8 mouse cellular contexts compared by ENCODE assay signal in genomic region chr5:115534290-115534731, GRCm38 (mm10). TPM values are rescaled to one million over a fixed set of nuclear protein-coding genes. Genes with fewer than 3 reads are reported as not detected.
DNase-seq lines count a peak whose midpoint lies in the region; ATAC-seq and TF ChIP-seq lines count a peak whose summit lies in the region.

No protein-coding gene starts in this region.

- no peak for TF ChIP-seq CTCF in layer of hippocampus, adult 2 months (conservative IDR thresholded peaks at IDR 0.05)

- 7% methylated on average over 16 of the region's 16 CpGs for WGBS in heart, embryonic 11.5 days (ENCODE audit: insufficient replicate concordance)

- peak overlapping the region; percentile 23; the same call in 1 of the 2 replicates for H3K9ac ChIP-seq in heart, embryonic 11.5 days (ENCODE audit: low read depth, low read length)

- peak overlapping the region; percentile 50 for H3K4me2 ChIP-seq in heart, embryonic 11.5 days

- H3K9me3 ChIP-seq in heart, embryonic 11.5 days (replicated peaks; ENCODE audit: control insufficient read depth, low read length) = no peaks in the 10 kb centered on the region

- no peaks in the 10 kb centered on the region for H3K36me3 ChIP-seq in heart, embryonic 11.5 days (ENCODE audit: control insufficient read depth, insufficient read depth, low read length)

- H3K27me3 ChIP-seq in heart, embryonic 11.5 days (ENCODE audit: control insufficient read depth, insufficient read depth, low read length) = no peaks in the 10 kb centered on the region

- ATAC-seq in heart, embryonic 11.5 days (replicated peaks; ENCODE audit: insufficient number of reproducible peaks, low FRiP score, low TSS enrichment) = no peak
- no peak for ATAC-seq in erythroid progenitor cell, adult 5-6 weeks (replicated peaks; ENCODE audit: low FRiP score, poor library complexity, severe bottlenecking)

- DNase-seq in layer of hippocampus, adult 2 months (ENCODE audit: low spot score in 2 of 2) = no peak
- DNase-seq in layer of hippocampus, postnatal 14 days (ENCODE audit: low spot score in 2 of 2) = no peak
- DNase-seq in ZHBTc4 (ENCODE audit: low read depth, low spot score) = peak; percentile 64
- peak; percentile 71 to 86 for DNase-seq in kidney, postnatal 36 days
- DNase-seq in right cerebral cortex, postnatal 25 days = no peak
- DNase-seq in left cerebral cortex, adult 8-10 months (ENCODE audit: low spot score in 2 of 2) = no peak

- no peak overlapping the region for H3K4me3 ChIP-seq in layer of hippocampus, adult 2 months
- H3K4me3 ChIP-seq in heart, embryonic 11.5 days (ENCODE audit: low read depth, low read length) = 0 out of 2 replicates have a peak overlapping the region, but pooled peaks have one; percentile 18

- H3K27ac ChIP-seq in layer of hippocampus, adult 2 months = peak overlapping the region; percentile 19; the same call in 1 of the 2 replicates
- H3K27ac ChIP-seq in heart, embryonic 11.5 days (ENCODE audit: low read depth, low read length) = peak overlapping the region; percentile 64; the same call in 1 of the 2 replicates

- H3K4me1 ChIP-seq in heart, embryonic 11.5 days (ENCODE audit: control insufficient read depth, insufficient read depth, low read length) = peaks cover 76% of the 10 kb centered on the region

RNA-seq across cellular contexts. Expression of gene Rplp0, which starts 25.0 kb away (rescaled TPM):
- total RNA-seq in layer of hippocampus, adult 2 months (2021) = 100 to 1,000 TPM; 225 to 234 TPM
- total RNA-seq in layer of hippocampus, postnatal 14 days (2021) = 100 to 1,000 TPM; 347 to 378 TPM
- polyA plus RNA-seq in heart, embryonic 11.5 days (2014; fragmentation: Nextera tagmentation; extraction: Ambion mirVana) = 1,182 and 1,275 TPM in 2 replicates
- 1,000 and 1,025 TPM in 2 replicates for total RNA-seq in erythroid progenitor cell, adult 5-6 weeks (2015; ENCODE audit: low replicate concordance)
- 380 and 735 TPM in 2 replicates for total RNA-seq in erythroid progenitor cell, adult 5-6 weeks (2017; ENCODE audit: low replicate concordance)
- 100 to 1,000 TPM; 188 to 223 (median 203) TPM for total RNA-seq in left cerebral cortex, adult 8-10 months (2022)

RNA-seq across cellular contexts. Expression of gene Pxn, which starts 27.8 kb away (rescaled TPM):
- total RNA-seq in layer of hippocampus, adult 2 months (2021) = 10 to 100 TPM; 40.8 to 47.3 TPM
- 10 to 100 TPM; 33.1 to 38.7 TPM for total RNA-seq in layer of hippocampus, postnatal 14 days (2021)
- 11.7 and 14.4 TPM in 2 replicates for polyA plus RNA-seq in heart, embryonic 11.5 days (2014; fragmentation: Nextera tagmentation; extraction: Ambion mirVana)
- total RNA-seq in erythroid progenitor cell, adult 5-6 weeks (2015; ENCODE audit: low replicate concordance) = 18.9 and 24.5 TPM in 2 replicates
- total RNA-seq in erythroid progenitor cell, adult 5-6 weeks (2017; ENCODE audit: low replicate concordance) = 11.1 and 21.2 TPM in 2 replicates
- 10 to 100 TPM; 18.3 to 27.8 (median 22.9) TPM for total RNA-seq in left cerebral cortex, adult 8-10 months (2022)

RNA-seq across cellular contexts. Expression of gene Gcn1l1, which starts 30.7 kb away (rescaled TPM):
- 10 to 100 TPM; 74.5 to 76.7 TPM for total RNA-seq in layer of hippocampus, adult 2 months (2021)
- 10 to 100 TPM; 69.1 to 71.5 TPM for total RNA-seq in layer of hippocampus, postnatal 14 days (2021)
- 29.7 and 33.5 TPM in 2 replicates for polyA plus RNA-seq in heart, embryonic 11.5 days (2014; fragmentation: Nextera tagmentation; extraction: Ambion mirVana)
- 9.4 and 17.6 TPM in 2 replicates for total RNA-seq in erythroid progenitor cell, adult 5-6 weeks (2015; ENCODE audit: low replicate concordance)
- total RNA-seq in erythroid progenitor cell, adult 5-6 weeks (2017; ENCODE audit: low replicate concordance) = 13.7 and 14.1 TPM in 2 replicates
- 10 to 100 TPM; 60.7 to 71.6 (median 61.4) TPM for total RNA-seq in left cerebral cortex, adult 8-10 months (2022)

RNA-seq across cellular contexts. Expression of gene Sirt4, which starts 49.8 kb away (rescaled TPM):
- total RNA-seq in layer of hippocampus, adult 2 months (2021) = 10 to 100 TPM; 37.8 to 56.5 TPM
- 10 to 100 TPM; 25.8 to 28.3 TPM for total RNA-seq in layer of hippocampus, postnatal 14 days (2021)
- 15.8 and 19.2 TPM in 2 replicates for polyA plus RNA-seq in heart, embryonic 11.5 days (2014; fragmentation: Nextera tagmentation; extraction: Ambion mirVana)
- 1.8 TPM in 1 of 2 replicates, not detected in the other for total RNA-seq in erythroid progenitor cell, adult 5-6 weeks (2015; ENCODE audit: low replicate concordance)
- total RNA-seq in erythroid progenitor cell, adult 5-6 weeks (2017; ENCODE audit: low replicate concordance) = 3.3 TPM in 1 of 2 replicates, not detected in the other
- 10 to 100 TPM; 27.1 to 38.6 (median 33.1) TPM for total RNA-seq in left cerebral cortex, adult 8-10 months (2022)

Comparison
In these comparisons a context has a peak if more than half of its experiments do, and no peak if none do; other contexts are left out.
1. DNase-seq: peak in ZHBTc4 (single experiment) and kidney, postnatal 36 days (2 of 2); none in layer of hippocampus, adult 2 months (0 of 2), layer of hippocampus, postnatal 14 days (0 of 2), right cerebral cortex, postnatal 25 days (single experiment) and left cerebral cortex, adult 8-10 months (0 of 2).